Mouse (Mus musculus) olfactory bulb, adult 2 months (tissue): ENCODE results near the gene Il9r.

ENCODE experiments used
- CTCF ChIP-seq: fragments of 200-500 bp; IDR thresholded peaks from 2 replicates; pipeline ENCODE4 v1.5.1; 2012; ENCODE audit warnings: low read depth, mild to moderate bottlenecking, low read length, moderate library complexity; ENCODE audit not compliant: insufficient read depth
- POLR2A ChIP-seq: fragments of 200-500 bp; IDR thresholded peaks from 2 replicates; pipeline ENCODE4 v1.6.1; 2012; ENCODE audit warnings: mild to moderate bottlenecking, low read depth, low read length, moderate library complexity; ENCODE audit not compliant: insufficient read depth

GRCm38 (mm10) chr11:32218501-32219050 is 18.5 kb upstream of the Il9r start:
- TF ChIP-seq CTCF (no peak), POLR2A (no peak)
